Mouse (Mus musculus): Measurements from ENCODE around the gene Gm10961.

- no peak for TF ChIP-seq MYOG (IDR thresholded peaks at IDR 0.05; ENCODE audit: control insufficient read depth in 1 of 3, insufficient read depth in 1 of 3, insufficient read length in 2 of 3, low read depth in 2 of 3)
- TF ChIP-seq MAX (IDR thresholded peaks at IDR 0.05; ENCODE audit: low read depth), result no peak
- TF ChIP-seq USF1 (IDR thresholded peaks at IDR 0.05; ENCODE audit: low read depth), result no peak
- no peak for TF ChIP-seq POLR2AphosphoS2 (IDR thresholded peaks at IDR 0.05; ENCODE audit: insufficient read length, low read depth)
These were observed 15.8 kb downstream of the Gm10961 start for GRCm38 (mm10) chr3:107646947-107647346.

Measured in myocyte (in vitro differentiated cells).